Mouse (Mus musculus) heart, postnatal 14 days (tissue): ENCODE measurements around the gene Akap11. TPM values are rescaled to one million over a fixed set of nuclear protein-coding genes. Genes with fewer than 3 reads are reported as not detected.
A peak's percentile ranks its signal among the peaks of the same experiment; 100 is the strongest.
"Not testable (repeated sequence)": the region's sequence is repeated elsewhere in the genome, so short reads cannot be mapped to it uniquely, and the experiment has no call there.

Experiments used
- DNase-seq, 2 experiments: peaks; one replicate each; pipeline ENCODE4 v3.0.0; 2021 to 2022
- intact Hi-C: fragments of 180-260 bp; cut with DNase I; formaldehyde crosslinking; loops from one replicate; pipeline ENCODE4 v1.15.1; 2025
- long read RNA-seq, 2 experiments: library from polyadenylated mRNA; stranded (forward); transcript quantifications; one replicate each; pipeline ENCODE4 v2.0.0; 2021
- total RNA-seq, 2 experiments: library from RNA; stranded (reverse); gene quantifications; 2 replicates each; pipeline ENCODE4 v1.2.3; 2021

Gene Akap11
- total RNA-seq = 10 to 100 TPM; 29.9 to 31.8 TPM
- long read RNA-seq, experiment 1, partial matches to known transcripts = 0 of 4 reads
- long read RNA-seq, experiment 1, other reads (novel, unspliced or antisense) = 4 of 4 reads
- long read RNA-seq, experiment 2, partial matches to known transcripts = 0 of 3 reads
- long read RNA-seq, experiment 2, other reads (novel, unspliced or antisense) = 3 of 3 reads

- intact Hi-C loops = no loop called here
These were observed at the start of gene Akap11 for GRCm38 (mm10) chr14:78536281-78537165. Gene Akap11 (minus strand): TSS chr14:78536808.

GRCm38 (mm10) chr14:78584222-78584621, 47.6 kb upstream of the Akap11 start:
- intact Hi-C loops = loop anchor here (5.0 kb wide), 1 partner anchor 52 kb away; no protein-coding TSS in a partner anchor

More at GRCm38 (mm10) chr14:78536281-78537165, at the start of gene Akap11:
- DNase-seq = peak; percentile 92 to 93

GRCm38 (mm10) chr14:78583168-78583567, 46.6 kb upstream of the Akap11 start:
- intact Hi-C loops = loop anchor here (5.0 kb wide), 1 partner anchor 51 kb away; no protein-coding TSS in a partner anchor
- DNase-seq = no peak

More at GRCm38 (mm10) chr14:78584222-78584621, 47.6 kb upstream of the Akap11 start:
- no peak for DNase-seq

GRCm38 (mm10) chr14:78575899-78576298, 39.3 kb upstream of the Akap11 start:
- no peak for DNase-seq
- intact Hi-C loops = no loop called here

- intact Hi-C loops = no loop called here
- DNase-seq = no peak
These were observed 31.8 kb upstream of the Akap11 start for GRCm38 (mm10) chr14:78568410-78568809.

GRCm38 (mm10) chr14:78566431-78566830, 29.8 kb upstream of the Akap11 start:
- no peak for DNase-seq
- intact Hi-C loops = no loop called here

GRCm38 (mm10) chr14:78564292-78564691, 27.7 kb upstream of the Akap11 start:
- DNase-seq = no peak
- intact Hi-C loops = no loop called here

- intact Hi-C loops = no loop called here
- DNase-seq = no peak
These were observed 26.6 kb upstream of the Akap11 start for GRCm38 (mm10) chr14:78563211-78563610.

- no peak for DNase-seq
- intact Hi-C loops = no loop called here
These were observed 25.5 kb upstream of the Akap11 start for GRCm38 (mm10) chr14:78562121-78562520.

- no peak for DNase-seq
- intact Hi-C loops = no loop called here
These were observed 22.4 kb upstream of the Akap11 start for GRCm38 (mm10) chr14:78559042-78559441.

- DNase-seq, intact Hi-C loops: not testable (repeated sequence)
These were observed 18.2 kb upstream of the Akap11 start for GRCm38 (mm10) chr14:78554830-78555229.

GRCm38 (mm10) chr14:78553661-78554060, 17.1 kb upstream of the Akap11 start:
- intact Hi-C loops = no loop called here
- DNase-seq = no peak

GRCm38 (mm10) chr14:78548807-78549206, 12.2 kb upstream of the Akap11 start:
- intact Hi-C loops = no loop called here

GRCm38 (mm10) chr14:78541319-78541718, 4.7 kb upstream of the Akap11 start:
- no peak for DNase-seq
- intact Hi-C loops = no loop called here

More at GRCm38 (mm10) chr14:78548807-78549206, 12.2 kb upstream of the Akap11 start:
- peak; percentile 24 to 32 for DNase-seq

- intact Hi-C loops = no loop called here
- DNase-seq = no peak
These were observed 3.2 kb upstream of the Akap11 start for GRCm38 (mm10) chr14:78539821-78540220.

GRCm38 (mm10) chr14:78538572-78539320, 2.1 kb upstream of the Akap11 start:
- DNase-seq = peak in 1 of 2 experiments; percentile 31
- intact Hi-C loops = no loop called here

- DNase-seq = no peak
- intact Hi-C loops = no loop called here
These were observed 943 bp upstream of the Akap11 start for GRCm38 (mm10) chr14:78537551-78537950.

- intact Hi-C loops = no loop called here
- no peak for DNase-seq
These were observed 1.2 kb downstream of the Akap11 start for GRCm38 (mm10) chr14:78535366-78535765.

- intact Hi-C loops = loop anchor here (5.0 kb wide), 1 partner anchor 48 kb away; no protein-coding TSS in a partner anchor
- DNase-seq = no peak
These were observed 2.0 kb downstream of the Akap11 start for GRCm38 (mm10) chr14:78534651-78535050.

GRCm38 (mm10) chr14:78533701-78534100, 2.9 kb downstream of the Akap11 start:
- no peak for DNase-seq
- intact Hi-C loops = loop anchor here (5.0 kb wide), 1 partner anchor 49 kb away; no protein-coding TSS in a partner anchor
